Mouse (Mus musculus) hindbrain, embryonic 10.5 days (tissue): ENCODE data around the gene Yap1. TPM values are rescaled to one million over a fixed set of nuclear protein-coding genes. Genes with fewer than 3 reads are reported as not detected.

Experiments
- DNase-seq: peaks from one replicate; pipeline ENCODE4 v3.0.0-alpha.2; 2017; ENCODE audit warnings: low spot score
- H3K27ac ChIP-seq: fragments of 300-500 bp; sonication (generic); 2 replicates; pipeline ENCODE4 v1.5.1; 2016; ENCODE audit warnings: mild to moderate bottlenecking, moderate library complexity
- H3K27me3 ChIP-seq: fragments of 300-500 bp; sonication (generic); 2 replicates; pipeline ENCODE4 v1.6.1; 2016; ENCODE audit warnings: mild to moderate bottlenecking; ENCODE audit not compliant: poor library complexity, insufficient read depth, severe bottlenecking
- H3K36me3 ChIP-seq: fragments of 300-500 bp; sonication (generic); 2 replicates; pipeline ENCODE4 v1.6.1; 2016; ENCODE audit warnings: mild to moderate bottlenecking, moderate library complexity
- H3K4me1 ChIP-seq: fragments of 300-500 bp; sonication (generic); replicated peaks from 2 replicates; pipeline ENCODE4 v1.6.1; 2016; ENCODE audit warnings: mild to moderate bottlenecking
- H3K4me3 ChIP-seq: fragments of 300-500 bp; sonication (generic); 2 replicates; pipeline ENCODE4 v1.5.1; 2016; ENCODE audit warnings: mild to moderate bottlenecking, moderate library complexity
- H3K9me3 ChIP-seq: fragments of 300-500 bp; sonication (generic); 2 replicates; pipeline ENCODE4 v1.6.1; 2016; ENCODE audit warnings: mild to moderate bottlenecking, moderate library complexity
- WGBS: fragments of 180-500 bp; shearing (Covaris S2); methylation state at CpG from one replicate; pipeline ENCODE4 v1.1.7; 2016; 5-methylcytosine and 5-hydroxymethylcytosine counted together
- polyA plus RNA-seq: library from polyadenylated mRNA; unstranded; fragments of >200 nt; fragmentation: Nextera tagmentation; extraction: Ambion mirVana; gene quantifications from 2 replicates; pipeline ENCODE4 v1.2.1, GENCODE M21; 2016

The Yap1 gene
- polyA plus RNA-seq, 1 experiment from 2014 or later, result 31.3 TPM

DNA sequence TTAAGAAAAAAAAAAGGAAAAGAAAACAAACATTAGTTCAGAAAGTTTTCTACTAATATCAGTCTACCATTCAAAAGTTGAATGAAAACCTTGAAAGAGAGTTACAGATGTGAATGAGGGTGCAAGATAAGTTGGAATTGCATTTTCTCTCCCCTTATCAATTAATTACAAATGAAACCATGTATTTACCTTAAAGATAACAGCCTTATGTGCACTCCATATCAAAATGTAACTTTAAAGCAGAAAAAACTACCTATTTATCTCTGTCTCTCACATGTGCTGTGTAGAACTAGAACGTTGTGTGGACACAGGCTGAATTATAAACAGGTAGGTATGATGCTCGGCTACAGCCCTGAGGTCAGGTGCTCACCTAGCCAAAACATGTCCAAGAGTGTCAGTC lies 40.5 kb downstream of the Yap1 start:
- H3K36me3 ChIP-seq, result peaks cover 58% of the 10 kb centered on the region
- peaks cover 38% of the 10 kb centered on the region for H3K4me1 ChIP-seq
- WGBS, result 93% methylated on average over 2 of the region's 2 CpGs

DNA sequence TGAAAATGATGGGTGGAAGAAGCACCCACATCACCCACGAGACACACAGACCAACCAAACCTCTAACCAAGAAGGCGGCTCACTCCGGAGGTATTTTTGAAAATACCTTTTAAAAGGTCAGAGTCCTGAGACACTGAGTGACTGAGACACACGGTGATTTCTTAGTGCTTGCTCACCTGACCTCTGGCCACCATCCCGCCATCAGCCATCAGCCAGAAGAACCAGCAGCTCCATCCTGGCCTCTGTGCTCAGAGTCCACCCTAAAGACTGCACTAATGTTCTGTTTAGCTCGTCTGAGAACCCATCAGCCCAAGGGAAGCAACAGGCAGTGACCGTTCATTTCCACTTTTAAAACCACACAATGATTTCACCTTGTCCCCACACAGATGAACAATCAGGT lies 41.5 kb downstream of the Yap1 start:
- no peak for DNase-seq
- Histone ChIP-seq H3K27ac (no peak overlapping the region), H3K27me3 (no peaks in the 10 kb centered on the region), H3K4me1 (peaks cover 44% of the 10 kb centered on the region), H3K36me3 (peaks cover 64% of the 10 kb centered on the region), H3K4me3 (no peak overlapping the region), H3K9me3 (no peaks in the 10 kb centered on the region)
- WGBS, result 84% methylated on average over 7 of the region's 7 CpGs

More for the DNA sequence above, 40.5 kb downstream of the Yap1 start:
- no peak for DNase-seq
- Histone ChIP-seq H3K27me3 (no peaks in the 10 kb centered on the region), H3K9me3 (no peaks in the 10 kb centered on the region), H3K27ac (no peak overlapping the region), H3K4me3 (no peak overlapping the region)

DNA sequence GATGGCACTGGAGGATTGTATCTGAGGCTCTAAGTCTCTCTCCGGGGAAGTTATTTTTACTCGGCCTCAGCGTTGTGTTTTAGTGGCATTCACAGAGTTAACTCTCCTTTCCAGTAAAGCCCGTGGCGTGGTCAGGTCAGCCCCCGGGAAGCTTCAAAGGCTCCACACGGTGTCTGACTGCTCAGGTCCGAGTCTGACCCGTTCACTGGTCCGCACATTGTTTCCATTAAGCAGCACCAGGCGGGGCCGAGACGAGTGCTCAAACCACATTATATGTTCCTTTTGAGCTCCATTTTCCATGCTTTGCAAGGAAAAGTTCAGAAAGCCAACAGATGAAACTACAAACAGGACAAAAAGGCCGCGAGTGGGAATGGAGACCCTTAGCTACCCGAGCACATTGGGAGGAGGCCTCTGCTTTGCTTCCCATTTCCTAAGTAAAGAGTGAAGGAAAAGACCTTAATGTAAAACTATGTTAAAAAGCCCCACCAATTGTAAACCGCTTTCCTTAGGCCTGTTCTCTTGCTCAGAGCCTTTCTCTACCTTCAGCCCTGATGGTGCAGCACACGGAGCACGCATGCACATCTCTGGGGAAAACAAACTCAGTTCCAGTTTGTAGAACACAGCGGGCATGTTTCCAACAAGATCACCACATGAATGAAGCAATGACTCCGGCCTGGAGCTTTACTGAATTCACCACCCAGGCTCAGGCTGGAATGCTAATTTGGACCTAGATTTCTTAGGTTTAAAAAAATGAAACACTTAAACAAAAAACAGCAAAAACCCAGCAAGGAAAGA lies 42.8 kb downstream of the Yap1 start:
- Histone ChIP-seq H3K4me1 (peaks cover 49% of the 10 kb centered on the region), H3K27me3 (no peaks in the 10 kb centered on the region), H3K9me3 (no peaks in the 10 kb centered on the region), H3K4me3 (no peak overlapping the region), H3K27ac (peak overlapping the region; percentile 17; the same call in 1 of the 2 replicates), H3K36me3 (peaks cover 64% of the 10 kb centered on the region)
- 36% methylated on average over 21 of the region's 21 CpGs for WGBS
- DNase-seq, result peak; percentile 49

DNA sequence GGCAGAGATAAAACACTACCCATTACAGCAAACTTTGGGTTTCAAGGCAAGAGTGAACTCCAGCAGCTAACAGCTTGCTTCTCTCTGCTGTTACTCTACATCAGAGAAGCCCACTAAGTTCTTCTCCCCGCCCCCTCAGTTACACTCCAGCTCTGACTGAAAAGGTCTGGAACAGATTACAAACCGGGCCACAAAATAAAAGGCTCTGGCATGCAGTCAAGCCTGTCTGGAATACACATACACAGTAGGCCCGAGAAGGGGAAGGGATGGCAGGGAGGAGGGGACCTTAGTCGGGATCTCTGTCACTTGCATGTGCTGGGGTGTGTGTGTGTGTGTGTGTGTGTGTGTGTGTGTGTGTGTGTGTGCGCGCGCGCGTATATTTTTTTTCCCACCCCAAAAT lies 44.0 kb downstream of the Yap1 start:
- H3K36me3 ChIP-seq, result peaks cover 58% of the 10 kb centered on the region
- peak; percentile 43 for DNase-seq
- H3K27ac ChIP-seq, result peak overlapping the region; percentile 3; the same call in 1 of the 2 replicates

DNA sequence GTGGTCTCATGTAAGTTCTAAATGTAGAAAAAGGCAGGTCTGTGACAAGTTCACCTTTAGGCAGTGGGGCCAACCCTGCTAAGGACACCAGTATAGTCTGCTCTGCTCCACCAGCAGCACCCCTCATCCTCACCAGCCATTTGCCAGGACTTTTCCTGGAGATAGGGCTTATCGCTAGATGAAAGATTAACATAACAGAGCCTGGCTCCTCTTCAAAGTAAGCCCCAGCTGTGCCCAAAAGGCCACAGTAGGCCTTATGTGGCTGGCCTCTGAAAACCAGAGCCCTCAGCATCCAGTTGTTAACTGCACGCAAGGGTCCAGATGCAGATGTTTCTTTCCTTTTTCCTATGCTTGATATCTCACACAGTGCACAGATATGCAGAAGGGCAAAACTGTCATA lies 45.1 kb downstream of the Yap1 start:
- Histone ChIP-seq H3K36me3 (peaks cover 66% of the 10 kb centered on the region), H3K27ac (no peak overlapping the region), H3K4me3 (no peak overlapping the region), H3K9me3 (no peaks in the 10 kb centered on the region), H3K27me3 (no peaks in the 10 kb centered on the region), H3K4me1 (peaks cover 49% of the 10 kb centered on the region)
- no peak for DNase-seq
- 85% methylated on average over 2 of the region's 2 CpGs for WGBS

More for the DNA sequence above, 44.0 kb downstream of the Yap1 start:
- WGBS, result 57% methylated on average over 9 of the region's 9 CpGs
- H3K4me3 ChIP-seq, result no peak overlapping the region
- no peaks in the 10 kb centered on the region for H3K27me3 ChIP-seq
- peaks cover 49% of the 10 kb centered on the region for H3K4me1 ChIP-seq
- no peaks in the 10 kb centered on the region for H3K9me3 ChIP-seq

DNA sequence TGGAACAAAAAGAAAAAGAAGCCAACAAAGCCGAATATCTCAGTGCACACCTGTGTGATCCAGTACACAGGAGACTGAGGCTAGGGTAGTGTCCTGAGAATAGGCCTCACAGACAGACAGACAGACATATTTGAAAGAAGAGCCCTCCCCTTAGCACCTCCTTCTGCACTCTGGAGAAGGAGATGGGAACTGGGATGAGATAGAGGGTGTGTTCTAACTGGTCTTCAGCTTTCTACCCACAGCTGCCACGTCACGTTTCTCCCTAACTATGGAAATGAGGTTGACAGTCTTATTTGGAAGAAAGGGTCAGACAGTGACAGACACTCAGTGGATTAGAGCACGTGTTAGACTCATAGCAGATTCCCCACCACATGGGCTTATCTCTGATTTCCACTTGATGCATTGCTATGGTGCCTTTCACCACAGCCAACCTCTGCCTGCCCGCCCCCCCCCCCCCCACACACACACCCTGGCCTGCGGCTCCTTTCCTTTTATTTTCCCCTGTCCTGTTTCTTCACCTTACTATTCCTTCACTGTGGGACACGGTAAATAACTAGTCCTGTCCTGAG lies 46.3 kb downstream of the Yap1 start:
- H3K9me3 ChIP-seq, result no peaks in the 10 kb centered on the region
- no peaks in the 10 kb centered on the region for H3K27me3 ChIP-seq
- no peak for DNase-seq
- H3K36me3 ChIP-seq, result peaks cover 64% of the 10 kb centered on the region
- 73% methylated on average over 7 of the region's 7 CpGs for WGBS
- H3K4me1 ChIP-seq, result peaks cover 49% of the 10 kb centered on the region
- H3K4me3 ChIP-seq, result no peak overlapping the region
- no peak overlapping the region for H3K27ac ChIP-seq

DNA sequence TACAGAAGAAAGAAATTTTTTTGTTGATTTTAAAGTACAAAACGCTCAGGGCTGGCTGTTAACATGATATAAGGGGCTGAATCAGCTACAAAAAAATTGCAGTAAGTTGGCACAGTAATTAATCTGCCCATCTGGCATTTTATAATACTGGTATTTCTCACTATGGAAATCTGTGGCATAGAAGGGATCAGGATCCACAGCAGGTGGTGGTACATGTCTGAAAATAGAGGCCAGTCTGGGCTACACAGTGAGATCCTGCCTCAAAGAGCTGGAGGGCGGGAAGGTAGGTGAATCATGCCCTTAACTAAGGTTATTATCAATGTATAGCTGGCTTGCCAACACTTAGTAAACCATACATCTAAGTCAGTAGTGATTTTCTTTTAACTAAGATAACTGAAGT lies 47.0 kb downstream of the Yap1 start:
- no peak overlapping the region for H3K27ac ChIP-seq
- H3K27me3 ChIP-seq, result no peaks in the 10 kb centered on the region
- WGBS, result 88% methylated on average over 2 of the region's 2 CpGs
- H3K9me3 ChIP-seq, result no peaks in the 10 kb centered on the region
- H3K36me3 ChIP-seq, result peaks cover 66% of the 10 kb centered on the region
- DNase-seq, result no peak
- H3K4me1 ChIP-seq, result peaks cover 43% of the 10 kb centered on the region
- no peak overlapping the region for H3K4me3 ChIP-seq

DNA sequence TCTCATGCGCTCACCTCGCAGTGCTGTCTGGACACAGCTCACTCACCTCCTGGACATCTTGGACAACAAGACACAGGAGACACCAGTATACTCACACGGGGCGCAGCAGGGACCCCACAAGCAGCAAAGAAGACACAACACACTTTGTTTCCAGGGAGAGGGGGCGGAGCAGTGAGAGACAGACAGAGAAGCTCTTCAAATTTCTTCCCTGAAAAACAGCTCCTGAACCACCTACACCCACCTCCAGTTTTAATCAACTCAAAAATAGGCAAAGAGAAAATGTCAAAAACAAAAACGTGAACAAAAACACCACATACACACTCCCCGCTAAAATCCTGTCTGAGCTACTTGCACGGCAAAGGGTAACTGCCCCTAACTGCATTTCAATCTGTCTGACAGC lies 48.0 kb downstream of the Yap1 start:
- no peak overlapping the region for H3K4me3 ChIP-seq
- H3K9me3 ChIP-seq, result no peaks in the 10 kb centered on the region
- peaks cover 71% of the 10 kb centered on the region for H3K36me3 ChIP-seq
- peaks cover 33% of the 10 kb centered on the region for H3K4me1 ChIP-seq
- no peak for DNase-seq
- WGBS, result 85% methylated on average over 8 of the region's 8 CpGs
- no peaks in the 10 kb centered on the region for H3K27me3 ChIP-seq
- no peak overlapping the region for H3K27ac ChIP-seq

DNA sequence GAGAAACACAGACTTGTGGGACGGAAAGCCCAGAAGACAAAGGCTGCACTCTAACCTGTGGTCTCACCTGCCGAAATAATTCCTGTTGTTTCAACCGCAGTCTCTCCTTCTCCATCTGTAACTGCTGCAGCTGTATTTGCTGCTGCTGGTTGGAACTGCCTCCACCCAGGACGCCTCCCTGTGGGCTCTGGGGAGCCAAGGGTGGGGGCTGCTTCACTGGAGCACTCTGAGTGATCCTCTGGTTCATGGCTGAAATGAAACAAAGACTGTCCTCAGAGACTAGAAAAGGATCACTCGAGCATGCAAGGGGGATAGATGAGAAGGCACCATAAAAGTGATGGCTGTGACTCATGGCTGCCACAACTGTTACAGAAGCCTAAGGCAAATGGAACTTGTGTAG lies 51.5 kb downstream of the Yap1 start:
- peaks cover 5% of the 10 kb centered on the region; the same call in 1 of the 2 replicates for H3K4me1 ChIP-seq
- no peak overlapping the region for H3K4me3 ChIP-seq
- no peaks in the 10 kb centered on the region for H3K27me3 ChIP-seq
- H3K36me3 ChIP-seq, result peaks cover 80% of the 10 kb centered on the region
- no peak overlapping the region for H3K27ac ChIP-seq
- 84% methylated on average over 5 of the region's 5 CpGs for WGBS
- H3K9me3 ChIP-seq, result no peaks in the 10 kb centered on the region
- DNase-seq, result no peak

DNA sequence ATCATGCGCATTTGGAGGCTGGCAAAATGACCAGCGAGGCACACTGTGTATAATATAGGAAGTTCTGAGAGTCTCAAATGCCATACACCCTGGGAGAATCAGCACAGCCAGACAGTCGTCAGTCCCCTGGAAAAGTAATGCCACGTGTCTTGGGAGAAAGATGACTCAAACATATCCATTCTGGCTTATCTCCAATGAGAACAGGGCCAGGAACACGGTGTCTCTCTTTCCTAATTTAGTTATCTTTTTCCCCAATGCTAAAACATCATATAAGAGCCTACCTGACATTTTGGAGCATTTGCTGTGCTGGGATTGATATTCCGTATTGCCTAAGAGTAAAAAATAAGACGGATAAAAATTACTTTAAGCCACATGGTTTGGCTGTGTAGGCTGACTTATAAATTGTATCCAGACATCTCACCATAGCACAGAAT lies 54.2 kb downstream of the Yap1 start:
- Histone ChIP-seq H3K36me3 (peaks cover 93% of the 10 kb centered on the region), H3K9me3 (no peaks in the 10 kb centered on the region), H3K4me1 (no peaks in the 10 kb centered on the region), H3K27ac (no peak overlapping the region), H3K27me3 (no peaks in the 10 kb centered on the region), H3K4me3 (no peak overlapping the region)
- WGBS, result 92% methylated on average over 7 of the region's 7 CpGs
- no peak for DNase-seq

DNA sequence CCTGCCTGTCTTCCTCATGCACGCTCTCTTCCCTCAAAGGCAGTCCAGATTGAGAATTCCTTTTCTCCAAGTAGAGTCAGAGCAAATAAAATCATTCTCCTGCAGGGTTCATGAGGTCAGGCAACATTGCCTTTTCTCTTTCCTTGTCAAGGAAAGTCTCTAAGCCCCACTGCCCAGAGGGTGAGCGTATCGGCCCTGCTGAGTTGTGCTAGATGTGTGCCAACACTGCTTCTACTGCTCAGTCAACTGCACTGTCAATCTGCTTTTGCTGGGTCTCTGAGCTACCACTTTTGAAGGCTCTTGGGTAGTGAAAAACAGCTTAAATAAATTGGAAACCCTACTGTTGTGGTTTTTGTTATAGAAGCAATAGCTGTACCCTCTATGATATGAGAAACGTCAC lies 56.5 kb downstream of the Yap1 start:
- H3K9me3 ChIP-seq, result no peaks in the 10 kb centered on the region
- no peaks in the 10 kb centered on the region for H3K27me3 ChIP-seq
- WGBS, result 89% methylated on average over 4 of the region's 4 CpGs
- no peak overlapping the region for H3K4me3 ChIP-seq
- no peak for DNase-seq
- H3K4me1 ChIP-seq, result no peaks in the 10 kb centered on the region
- H3K36me3 ChIP-seq, result peaks cover 96% of the 10 kb centered on the region
- H3K27ac ChIP-seq, result no peak overlapping the region

DNA sequence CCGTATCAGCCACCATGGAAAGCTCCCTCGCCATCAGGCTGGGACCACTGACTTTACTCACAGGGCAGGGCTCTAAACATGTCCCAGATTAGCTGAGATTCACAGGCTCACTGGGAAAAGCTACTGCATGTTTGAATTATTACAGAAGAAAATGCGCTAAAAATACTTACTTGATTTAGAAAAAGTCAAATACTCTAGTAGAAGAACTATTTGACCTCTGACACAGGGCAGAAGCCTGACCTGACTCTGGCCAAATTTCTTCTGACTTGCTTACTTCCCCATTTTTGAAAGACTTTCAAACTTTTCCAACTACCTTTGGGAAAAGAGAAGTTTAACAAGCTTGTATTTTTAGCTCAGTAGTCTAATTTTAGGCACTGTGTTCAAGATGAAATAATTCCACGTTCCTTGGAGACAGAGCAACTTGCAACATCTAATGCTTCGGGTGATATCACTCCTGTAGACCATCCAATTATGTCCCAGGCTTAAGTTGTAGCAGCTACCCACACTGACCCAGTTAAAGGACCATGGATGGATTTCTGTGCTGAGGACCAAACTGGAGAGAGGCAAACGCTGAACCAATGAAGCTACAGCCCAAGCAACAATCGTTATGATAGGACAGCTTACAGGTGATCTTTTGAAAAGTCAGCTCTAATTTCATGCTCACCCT lies 60.5 kb downstream of the Yap1 start:
- no peak for DNase-seq
- 94% methylated on average over 7 of the region's 7 CpGs for WGBS

DNA sequence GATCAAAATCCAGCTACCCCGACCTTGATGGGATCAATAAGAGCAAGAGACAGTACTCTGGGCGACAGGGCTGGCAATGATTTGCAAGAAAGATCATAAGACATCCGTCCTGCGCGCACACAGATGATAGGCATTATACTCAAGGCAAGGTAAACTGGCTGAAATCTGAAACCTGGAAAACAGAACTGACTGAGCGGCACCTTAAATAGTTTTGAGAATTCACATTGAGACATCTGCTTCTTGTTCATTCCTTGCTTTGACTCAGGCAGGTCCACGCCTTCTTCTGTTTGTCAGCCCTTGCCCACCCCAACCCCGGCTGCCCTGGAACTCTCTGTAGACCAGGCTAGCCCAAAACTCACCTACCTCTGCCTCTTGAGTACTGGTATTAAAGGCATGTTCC lies 61.7 kb downstream of the Yap1 start:
- Histone ChIP-seq H3K4me1 (no peaks in the 10 kb centered on the region), H3K27ac (no peak overlapping the region), H3K27me3 (no peaks in the 10 kb centered on the region), H3K9me3 (no peaks in the 10 kb centered on the region), H3K4me3 (no peak overlapping the region), H3K36me3 (peaks cover 86% of the 10 kb centered on the region)
- 88% methylated on average over 8 of the region's 8 CpGs for WGBS
- no peak for DNase-seq

More for the DNA sequence above, 60.5 kb downstream of the Yap1 start:
- Histone ChIP-seq H3K4me3 (no peak overlapping the region), H3K27ac (no peak overlapping the region), H3K9me3 (no peaks in the 10 kb centered on the region), H3K4me1 (no peaks in the 10 kb centered on the region), H3K36me3 (peaks cover 86% of the 10 kb centered on the region), H3K27me3 (no peaks in the 10 kb centered on the region)
